Mouse (Mus musculus): ENCODE results near the gene Cd300ld4.

DNA sequence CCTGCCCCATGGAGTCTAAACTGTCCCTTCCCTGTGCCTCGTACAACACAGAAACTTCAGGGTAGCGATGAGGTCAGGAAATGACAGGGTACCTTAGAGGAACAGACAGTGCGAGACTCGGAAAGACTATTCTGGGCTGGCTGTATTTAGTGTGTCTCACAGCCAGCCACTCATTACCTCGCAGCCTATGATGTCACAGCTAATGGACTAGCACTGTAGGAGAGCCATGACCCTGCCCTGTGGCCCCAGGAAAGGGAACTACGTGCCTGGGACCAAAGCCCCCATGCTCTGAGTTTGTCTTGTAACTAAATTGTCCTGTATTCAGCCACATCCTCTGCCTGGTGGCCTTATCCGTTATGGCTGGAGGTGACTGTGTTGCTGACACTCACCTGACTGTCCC, 48.6 kb upstream of the Cd300ld4 start:
- TF ChIP-seq POLR2A (IDR thresholded peaks at IDR 0.05; ENCODE audit: borderline replicate concordance, extremely low read depth, low read depth, low read length) (no peak), CTCF (IDR thresholded peaks at IDR 0.05; ENCODE audit: insufficient read depth, low read length) (no peak)
